Mouse (Mus musculus): Measurements from ENCODE around the gene Bckdhb.
"Not testable (repeated sequence)": the region's sequence is repeated elsewhere in the genome, so short reads cannot be mapped to it uniquely, and the experiment has no call there.

Gene Bckdhb

DNA sequence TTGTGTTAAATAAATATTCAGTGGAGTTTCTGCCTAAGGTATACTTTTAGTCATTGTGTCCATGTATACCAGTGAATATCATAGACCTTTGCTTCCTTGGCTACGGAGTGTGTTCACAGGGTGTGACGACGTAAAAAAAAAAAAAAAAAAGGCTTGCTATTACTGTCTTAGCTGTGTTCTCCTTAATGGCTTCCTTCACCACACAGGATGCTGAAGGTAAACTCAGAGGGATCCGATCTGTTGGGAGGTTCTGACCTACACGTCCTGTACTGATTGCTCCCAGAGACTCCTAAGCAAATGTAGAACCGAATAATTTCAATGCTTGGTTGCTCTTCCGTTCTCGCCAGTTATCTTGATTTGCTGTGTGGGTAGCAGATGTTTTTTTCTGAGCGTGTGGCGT lies 38.4 kb downstream of the Bckdhb start:
- DNase-seq (ENCODE audit: low spot score): no peak

DNA sequence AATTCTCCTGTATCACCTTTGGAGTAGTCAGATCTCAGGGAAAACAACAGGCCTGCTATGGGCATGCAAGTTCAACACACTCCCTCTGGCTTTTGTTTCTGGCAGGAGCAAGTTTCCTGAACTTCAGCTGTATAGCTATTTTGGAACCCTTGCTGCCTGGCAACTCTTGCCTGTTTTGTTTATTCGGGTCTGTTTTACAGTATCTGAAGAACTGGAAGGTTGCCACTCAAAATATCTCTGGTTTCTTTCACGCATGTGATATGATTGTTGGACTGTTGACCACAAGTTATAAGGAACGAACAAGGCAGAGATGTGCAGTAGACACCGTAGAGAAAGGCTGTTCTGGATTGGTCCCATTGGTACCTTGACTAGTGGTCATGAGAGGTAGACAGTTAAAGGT lies 39.4 kb downstream of the Bckdhb start:
- DNase-seq (ENCODE audit: low spot score): no peak

DNA sequence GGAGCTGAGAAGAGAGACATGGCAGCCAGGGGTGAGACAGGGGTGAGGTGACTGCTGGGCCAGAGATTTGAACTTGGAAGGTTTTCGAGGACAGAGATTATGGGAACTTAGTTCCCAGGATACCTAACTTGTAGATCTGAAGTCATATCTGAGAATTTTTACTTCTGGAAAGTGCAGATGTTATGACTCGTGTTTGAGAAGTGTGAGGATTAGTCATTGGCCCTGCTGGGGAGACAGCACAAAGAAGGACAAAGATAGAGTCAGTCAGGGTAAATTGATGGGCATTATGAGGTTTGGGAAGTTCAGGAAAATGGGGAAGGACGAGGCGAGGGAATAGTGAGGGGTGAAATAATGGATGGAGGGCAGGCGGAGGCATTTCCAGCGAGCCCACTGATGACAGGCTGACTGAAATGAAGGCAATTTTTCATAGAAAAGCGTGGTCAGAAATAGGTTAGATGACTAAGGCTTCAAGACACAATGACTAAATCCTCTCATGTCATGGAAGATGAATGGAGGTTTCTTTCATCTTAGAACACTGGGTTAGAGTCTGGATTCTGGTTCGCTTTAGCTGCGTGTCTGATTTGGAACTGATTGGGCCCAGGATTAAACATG lies 42.6 kb downstream of the Bckdhb start:
- DNase-seq (ENCODE audit: low spot score): no peak

DNA sequence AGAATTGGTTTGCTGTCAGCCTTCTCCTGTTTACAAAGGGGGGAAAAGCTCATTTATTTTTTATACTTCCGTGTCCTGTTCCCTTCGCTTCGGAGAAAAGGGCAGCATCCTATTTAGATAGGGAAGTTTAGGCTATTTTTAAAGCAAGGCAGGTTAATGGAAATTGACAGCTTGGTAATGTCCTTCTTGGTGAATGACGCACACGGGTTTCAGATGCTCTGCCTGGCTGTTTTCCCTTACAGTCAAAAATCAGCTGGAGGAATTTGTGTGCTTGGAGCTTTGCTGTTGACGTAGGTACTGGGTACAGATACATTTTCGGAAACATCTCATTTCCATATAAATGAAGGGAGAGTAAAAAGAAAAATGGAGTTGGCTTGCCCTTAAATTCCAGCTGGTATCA lies 44.4 kb downstream of the Bckdhb start:
- no peak for DNase-seq (ENCODE audit: low spot score)

DNA sequence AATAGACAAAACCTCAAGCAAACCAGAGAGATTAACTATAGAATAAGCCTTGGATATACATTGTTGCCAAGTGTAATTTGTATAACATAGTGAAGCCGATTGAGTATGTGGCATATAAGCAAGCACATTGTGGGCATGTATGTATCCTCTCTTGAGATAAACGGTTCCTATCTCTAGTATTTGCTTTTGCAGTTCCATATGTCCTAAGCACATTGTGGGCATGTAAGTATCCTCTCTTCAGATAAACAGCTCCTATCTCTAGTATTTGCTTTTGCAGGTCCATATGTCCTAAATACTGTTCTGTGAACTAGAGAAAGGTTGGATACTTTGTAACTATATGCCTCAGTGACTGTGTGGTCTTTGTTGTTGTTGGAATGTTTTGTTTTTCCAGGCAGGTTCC lies 48.5 kb downstream of the Bckdhb start:
- no peak for DNase-seq (ENCODE audit: low spot score)

DNA sequence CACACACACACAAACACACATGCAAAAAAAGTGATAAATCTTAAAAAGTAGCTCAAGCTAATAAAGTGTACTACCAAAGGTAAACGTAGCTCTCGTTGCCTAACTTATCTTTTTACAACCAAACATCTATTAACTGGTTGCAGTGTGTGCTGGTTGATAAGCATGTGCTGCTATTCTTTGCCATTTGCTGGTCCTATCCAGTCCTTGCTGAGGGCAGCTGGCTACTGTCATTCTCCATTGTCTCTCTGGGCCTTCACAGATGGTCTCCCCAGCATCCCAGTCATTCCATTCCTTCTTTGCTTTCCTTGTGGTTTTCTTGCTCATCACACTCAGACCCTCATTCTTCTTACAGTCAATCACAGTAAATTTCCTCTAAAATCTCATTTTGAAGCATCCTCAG lies 50.9 kb downstream of the Bckdhb start:
- DNase-seq (ENCODE audit: low spot score): no peak

DNA sequence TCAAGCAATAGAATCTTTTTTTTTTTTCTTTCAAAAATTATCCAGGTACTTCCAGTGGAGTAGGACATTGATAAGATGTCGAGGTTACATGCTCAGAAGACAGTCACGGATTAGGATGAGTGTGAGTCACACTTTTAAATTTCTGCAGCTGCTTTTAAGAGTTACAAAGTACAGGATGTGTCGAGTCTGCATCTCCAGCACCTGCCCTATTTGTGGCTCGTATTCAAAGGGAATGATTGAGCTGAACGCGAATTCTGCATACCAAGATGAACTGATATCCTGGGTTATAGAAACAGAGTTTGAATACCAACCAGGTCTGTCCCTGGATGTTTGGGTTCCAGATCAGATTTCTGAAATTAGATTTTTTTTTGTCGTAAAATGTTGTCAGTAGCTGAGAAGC lies 56.3 kb downstream of the Bckdhb start:
- no peak for DNase-seq (ENCODE audit: low spot score)

DNA sequence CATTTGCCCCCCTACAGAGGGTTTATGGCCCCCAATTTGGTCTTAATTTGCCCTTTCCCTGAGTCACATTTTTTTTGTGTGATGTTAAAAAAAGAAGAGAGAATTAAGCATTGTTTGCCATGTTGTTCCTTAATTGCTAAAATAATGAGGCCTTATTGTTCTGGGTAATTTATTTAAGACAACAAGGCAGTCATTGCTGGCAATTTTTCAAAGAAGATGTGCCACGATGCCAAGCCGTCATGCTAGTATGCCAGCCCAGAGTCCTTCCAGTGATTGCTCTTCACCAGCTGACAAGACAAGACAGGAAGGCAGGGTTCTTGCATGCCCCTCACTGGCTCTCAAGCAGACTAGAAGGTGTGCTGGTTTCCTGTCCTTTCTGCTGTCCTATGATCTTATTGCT lies 84.0 kb downstream of the Bckdhb start:
- DNase-seq (ENCODE audit: low spot score): no peak

DNA sequence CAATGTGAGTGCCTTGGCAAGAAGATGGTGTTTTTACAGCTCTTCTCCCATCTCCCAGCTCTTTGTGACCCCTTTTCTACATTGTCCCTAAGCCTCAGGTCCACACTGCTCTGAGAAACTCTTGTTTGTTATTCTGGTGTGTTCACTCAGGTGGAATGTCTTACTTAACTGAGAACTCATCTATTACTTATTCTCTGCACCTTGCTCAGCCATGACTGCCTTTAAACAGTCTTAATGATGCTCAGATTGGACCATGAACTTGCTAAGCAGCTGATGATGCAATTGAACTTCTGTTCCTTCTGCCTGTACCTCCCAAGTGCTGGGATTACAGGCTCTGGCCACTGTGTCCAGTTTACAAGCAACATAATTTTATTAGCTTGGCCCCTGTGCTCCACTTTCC lies 86.2 kb downstream of the Bckdhb start:
- DNase-seq (ENCODE audit: low spot score): no peak

DNA sequence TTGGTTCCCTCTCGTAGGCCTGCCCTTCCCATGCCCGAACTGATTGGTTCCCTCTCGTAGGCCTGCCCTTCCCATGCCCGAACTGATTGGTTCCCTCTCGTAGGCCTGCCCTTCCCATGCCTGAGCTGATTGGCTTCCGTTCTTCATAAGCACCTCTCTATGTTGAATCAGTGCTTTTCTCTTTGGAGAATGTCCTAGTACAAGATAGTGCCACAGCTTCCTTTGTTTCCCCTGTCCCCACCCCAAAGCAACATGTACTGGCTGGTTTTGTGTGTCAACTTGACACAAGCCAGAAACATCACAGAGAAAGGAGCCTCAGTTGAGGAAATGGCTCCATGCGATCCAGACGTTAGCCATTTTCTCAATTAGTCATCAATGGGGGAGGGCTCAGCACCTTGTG lies 93.2 kb downstream of the Bckdhb start:
- DNase-seq (ENCODE audit: low spot score): not testable (repeated sequence)

DNA sequence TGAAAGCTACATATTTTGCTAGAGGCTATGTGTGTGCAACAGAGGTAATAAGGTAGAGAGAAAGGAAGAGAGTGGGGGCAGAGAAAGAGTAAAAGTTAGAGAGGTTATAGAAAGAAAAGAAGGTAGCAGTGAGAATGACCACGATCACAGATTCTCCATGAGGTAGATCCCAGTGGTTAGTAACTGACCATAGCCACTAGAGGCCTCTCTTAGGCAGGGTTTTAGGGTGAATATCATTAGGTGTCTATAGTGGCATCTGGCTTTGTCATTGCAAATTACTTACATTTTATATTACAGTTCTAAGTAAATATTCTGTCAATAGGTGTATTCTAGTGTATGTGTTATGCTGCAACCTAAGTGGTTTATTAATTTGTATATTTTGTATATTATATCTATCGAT lies 94.7 kb downstream of the Bckdhb start:
- DNase-seq (ENCODE audit: low spot score): no peak

DNA sequence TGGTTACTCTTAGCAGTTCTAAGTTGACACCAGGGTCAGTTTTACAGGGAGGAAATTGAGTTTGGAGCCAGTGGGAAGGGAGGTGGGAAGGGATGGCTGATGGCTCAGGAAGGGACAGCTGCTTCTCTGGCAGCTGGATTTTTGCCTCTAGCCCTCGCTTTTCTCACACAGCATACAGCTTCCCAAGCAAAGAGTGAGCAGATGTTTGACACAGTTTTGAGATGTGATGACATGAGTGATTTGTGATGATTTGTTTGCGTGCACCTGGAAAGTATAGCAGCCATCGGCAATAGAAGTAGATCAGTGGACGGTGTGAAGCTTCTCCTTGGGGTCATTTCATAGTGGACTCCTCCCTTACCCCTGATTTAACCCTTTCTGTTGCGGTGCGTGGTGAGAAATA lies 96.2 kb downstream of the Bckdhb start:
- no peak for DNase-seq (ENCODE audit: low spot score)

DNA sequence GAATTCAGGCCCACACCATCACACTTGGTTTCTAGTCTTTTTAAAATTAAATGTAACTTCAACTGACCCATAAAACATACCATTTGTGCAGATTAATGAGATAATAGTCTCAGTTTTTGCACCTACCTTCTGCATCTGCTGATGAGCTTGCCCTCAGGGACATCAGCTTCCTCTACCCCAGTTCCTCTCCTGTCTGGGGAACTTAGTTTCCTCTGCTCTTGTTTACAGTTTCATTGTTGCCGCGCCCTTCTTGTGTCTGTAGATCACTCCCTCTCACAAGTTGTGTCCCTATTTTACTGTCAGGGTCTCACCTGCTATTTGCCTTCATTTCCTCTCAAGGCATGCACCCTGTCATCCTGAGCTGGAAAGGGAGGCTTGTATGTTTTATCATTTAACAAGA lies 103.2 kb downstream of the Bckdhb start:
- no peak for DNase-seq (ENCODE audit: low spot score)

DNA sequence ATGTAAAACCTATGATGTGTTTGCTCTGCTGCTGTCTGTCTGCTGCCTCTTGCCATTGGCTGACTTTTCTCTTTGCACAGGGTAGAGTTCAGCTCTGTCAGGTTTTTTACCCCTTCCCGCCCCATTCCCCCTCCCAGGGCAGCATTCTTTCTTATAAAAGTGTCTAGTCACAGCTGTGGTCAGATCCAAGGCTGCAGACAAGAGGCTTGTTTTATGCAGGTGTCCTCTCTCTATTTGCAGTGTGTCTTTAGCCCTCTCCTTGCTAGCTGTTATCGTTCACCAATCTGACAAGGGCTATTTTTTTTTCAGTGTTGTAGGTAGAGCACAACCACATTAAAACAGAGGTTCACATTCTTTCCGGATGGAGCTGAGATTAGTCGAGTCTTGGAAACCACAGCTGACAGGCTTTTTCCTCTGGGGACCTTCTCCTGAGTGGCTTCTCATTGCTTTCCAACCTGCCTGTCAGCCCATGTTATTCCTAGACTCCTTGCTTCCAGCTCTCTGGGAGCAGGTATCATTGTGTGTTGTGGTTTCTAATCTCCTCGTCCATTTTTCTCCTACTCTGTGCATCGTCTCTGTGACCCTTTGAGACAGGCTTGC lies 105.8 kb downstream of the Bckdhb start:
- no peak for DNase-seq (ENCODE audit: low spot score)

DNA sequence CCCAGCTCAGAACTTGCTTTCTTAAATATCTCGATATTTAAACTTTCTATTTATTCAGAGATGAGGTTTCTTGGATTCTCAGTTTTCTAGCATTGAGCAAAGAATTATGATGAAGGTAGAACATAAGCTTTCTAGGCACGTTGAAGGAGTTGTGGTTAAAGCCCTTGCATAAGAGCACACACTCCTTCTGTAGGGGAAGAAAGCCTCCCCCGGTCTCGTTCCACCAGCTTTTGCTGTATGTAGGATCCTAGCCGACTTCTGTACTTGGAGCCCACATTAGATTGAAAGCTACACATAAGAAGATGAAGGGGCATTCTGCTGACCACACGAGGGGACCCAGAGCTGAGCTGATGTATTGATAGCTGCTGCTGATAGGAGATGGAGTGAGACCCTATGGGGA lies 106.5 kb downstream of the Bckdhb start:
- DNase-seq (ENCODE audit: low spot score): no peak

DNA sequence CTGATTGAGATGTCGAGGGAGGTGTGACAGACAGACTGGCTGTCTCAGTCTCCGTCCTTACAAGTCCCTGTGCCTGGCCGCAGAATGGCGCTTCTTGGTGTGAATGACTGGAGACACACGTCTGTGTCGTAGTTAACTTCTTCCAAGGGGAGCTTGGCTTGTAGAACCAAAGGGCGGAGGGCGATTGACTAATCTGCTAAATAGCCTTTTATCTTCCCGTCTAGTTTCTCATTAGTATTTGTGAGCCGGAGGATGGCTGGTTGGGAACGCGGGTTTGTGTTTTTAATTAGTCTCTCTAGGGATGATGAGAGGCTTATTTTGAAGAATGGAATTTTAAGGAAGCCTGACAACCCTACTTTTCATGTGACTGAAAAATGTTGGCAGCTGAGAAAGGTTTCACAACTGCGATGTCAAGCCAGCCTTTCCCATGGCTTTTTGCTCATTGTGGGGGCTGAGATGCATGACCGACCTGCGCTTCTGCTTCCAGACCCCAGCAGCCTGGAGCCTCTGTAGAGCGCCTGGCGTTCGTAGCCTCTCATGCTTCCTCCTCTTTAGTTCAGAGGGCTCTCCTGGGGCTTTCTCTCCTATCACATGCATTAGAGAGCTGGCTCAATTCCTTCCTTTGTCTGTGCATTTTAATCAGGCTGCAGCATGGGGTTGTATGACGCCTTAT lies 107.9 kb downstream of the Bckdhb start:
- DNase-seq (ENCODE audit: low spot score): no peak

DNA sequence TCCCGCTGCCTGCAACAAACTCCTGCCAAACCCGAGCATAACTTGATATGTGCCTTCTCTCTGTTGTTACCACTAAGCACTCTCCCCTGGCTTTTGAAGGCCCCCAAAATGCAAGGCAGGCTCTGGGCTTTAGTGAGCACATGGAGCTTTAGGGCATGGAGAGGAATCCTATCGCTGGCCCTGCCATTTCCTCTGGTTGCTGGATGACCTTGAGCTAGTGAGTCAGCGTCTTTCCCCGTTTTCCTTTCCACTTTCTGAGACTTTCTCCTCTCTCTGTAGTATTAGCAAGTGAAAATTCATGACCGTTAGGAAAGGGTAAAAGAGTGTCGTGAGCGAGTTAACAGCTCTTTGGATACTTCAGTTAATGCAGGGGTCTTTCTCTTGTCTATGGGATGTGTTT lies 111.1 kb downstream of the Bckdhb start:
- DNase-seq (ENCODE audit: low spot score): no peak

DNA sequence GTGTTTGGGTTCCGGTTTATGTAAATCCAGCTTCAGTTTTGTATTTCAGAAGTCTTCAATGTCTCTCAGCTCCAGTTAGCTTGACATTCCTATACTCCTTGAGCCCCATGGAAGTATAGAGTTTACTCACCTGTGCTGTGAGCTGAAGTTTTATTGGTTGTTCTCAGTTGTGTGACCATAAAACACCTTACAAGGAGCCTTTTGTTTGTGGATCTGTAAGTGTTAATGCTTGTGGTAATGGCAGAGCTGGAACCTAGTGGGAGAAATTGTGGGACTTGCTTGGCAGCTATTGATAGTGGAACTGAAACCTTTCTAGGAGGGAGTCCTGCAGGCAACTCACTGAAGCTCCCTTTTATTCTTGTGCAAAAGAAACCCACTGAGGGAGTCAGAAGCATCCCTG lies 112.3 kb downstream of the Bckdhb start:
- DNase-seq (ENCODE audit: low spot score): no peak

DNA sequence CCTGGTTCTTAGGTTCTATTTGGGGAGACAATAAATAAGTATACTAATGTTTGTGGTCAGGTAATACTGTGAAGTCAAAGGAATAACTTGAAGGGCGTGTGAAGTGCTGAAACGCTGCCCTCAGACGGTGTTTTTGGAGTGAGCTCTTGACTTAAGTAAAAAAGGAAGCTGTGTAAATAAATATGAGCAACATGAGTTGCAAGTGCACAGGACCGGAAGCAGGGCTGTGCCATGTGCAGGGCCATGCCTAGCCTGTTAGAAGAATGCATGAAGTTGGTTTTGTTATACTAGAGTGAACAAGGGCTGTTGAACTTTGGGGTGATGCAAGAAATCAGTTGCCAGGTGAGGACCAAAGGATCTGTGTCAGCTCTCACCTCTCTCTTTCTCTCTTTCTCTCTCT lies 114.0 kb downstream of the Bckdhb start:
- no peak for DNase-seq (ENCODE audit: low spot score)

DNA sequence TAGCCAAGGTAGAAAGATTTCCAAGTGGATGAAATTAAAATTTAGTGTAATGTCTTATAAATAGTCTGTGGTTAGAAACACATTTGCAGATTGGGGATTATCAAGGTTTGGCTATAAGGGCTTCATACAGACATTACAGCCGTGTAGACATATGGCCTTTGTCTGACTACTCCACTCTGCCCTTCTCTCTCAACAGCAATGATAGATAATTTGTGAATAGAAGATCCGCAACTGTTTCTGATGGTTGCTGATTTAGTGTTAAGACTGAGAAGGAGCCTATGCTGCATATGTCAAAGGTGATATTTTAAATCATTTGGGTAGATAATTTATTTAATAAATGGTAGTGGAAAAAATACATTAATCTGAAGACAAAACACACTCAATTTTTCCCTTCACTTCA lies 115.4 kb downstream of the Bckdhb start:
- DNase-seq (ENCODE audit: low spot score): no peak

DNA sequence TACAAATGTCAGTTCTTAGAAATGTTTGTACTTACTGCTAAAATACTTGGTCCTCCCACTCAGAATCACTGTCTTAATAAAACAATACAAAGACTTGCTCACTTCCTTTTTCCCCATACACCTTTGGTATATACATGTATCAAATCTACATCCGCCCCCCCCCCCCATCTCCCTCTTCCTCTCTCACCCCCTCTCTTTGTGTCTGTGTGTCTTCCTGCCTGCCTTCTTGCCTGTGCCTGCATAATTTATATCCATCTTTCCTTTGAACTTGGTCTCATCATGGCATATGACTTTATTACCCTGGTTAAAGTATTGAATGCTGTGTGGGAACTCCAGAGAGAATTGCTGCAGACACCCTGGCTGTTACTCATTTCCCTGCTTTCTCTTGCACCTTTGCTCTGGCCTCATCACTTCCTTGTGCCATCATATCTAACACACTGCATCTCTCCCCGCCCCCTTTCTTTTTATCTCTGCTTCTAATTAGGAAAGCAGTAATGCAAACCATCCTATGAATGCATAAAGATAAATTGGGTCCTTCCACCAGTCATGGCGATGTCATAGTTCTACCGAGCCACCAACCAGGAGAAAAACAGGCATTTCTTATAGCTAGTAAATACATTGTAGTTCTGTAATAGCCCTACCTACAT lies 116.8 kb downstream of the Bckdhb start:
- no peak for DNase-seq (ENCODE audit: low spot score)

DNA sequence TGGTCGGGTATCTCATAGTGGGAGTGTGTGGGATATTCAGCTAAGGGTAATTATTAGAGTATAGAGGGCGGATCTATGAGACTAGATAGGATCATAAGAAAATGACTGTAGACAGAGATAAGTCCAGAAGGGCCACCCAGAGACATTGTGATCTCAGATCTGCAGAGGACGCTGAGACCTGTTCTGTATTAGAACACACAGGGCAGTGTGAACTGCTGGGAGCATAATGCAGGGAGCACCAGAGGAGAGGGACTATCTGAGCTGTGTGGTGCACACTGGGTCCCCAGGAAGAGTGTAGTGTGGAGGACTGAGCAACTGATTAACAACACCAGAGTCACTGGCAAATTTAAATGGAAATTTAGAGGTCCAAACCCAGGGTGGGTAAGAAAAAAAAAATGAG lies 117.6 kb downstream of the Bckdhb start:
- no peak for DNase-seq (ENCODE audit: low spot score)

DNA sequence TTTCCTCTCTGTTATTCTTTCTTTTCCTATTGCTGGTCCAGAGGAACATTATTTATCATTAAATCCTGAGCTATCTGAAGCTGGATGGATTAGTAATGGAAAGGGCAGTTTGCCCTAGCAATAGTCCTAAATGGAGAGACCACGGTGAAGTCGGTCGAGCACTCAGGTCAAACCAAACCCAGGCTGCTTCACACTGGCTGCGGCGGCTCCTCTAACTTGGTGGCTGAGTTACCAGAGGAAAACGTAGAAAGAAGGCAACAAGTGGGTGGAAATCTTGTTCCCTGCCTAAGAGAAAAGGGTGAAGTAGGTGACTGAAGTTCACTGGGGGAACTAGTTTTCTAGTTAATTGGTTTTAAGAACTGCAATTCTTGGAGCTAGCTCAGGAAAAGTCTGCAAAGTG lies 119.2 kb downstream of the Bckdhb start:
- DNase-seq (ENCODE audit: low spot score): no peak

DNA sequence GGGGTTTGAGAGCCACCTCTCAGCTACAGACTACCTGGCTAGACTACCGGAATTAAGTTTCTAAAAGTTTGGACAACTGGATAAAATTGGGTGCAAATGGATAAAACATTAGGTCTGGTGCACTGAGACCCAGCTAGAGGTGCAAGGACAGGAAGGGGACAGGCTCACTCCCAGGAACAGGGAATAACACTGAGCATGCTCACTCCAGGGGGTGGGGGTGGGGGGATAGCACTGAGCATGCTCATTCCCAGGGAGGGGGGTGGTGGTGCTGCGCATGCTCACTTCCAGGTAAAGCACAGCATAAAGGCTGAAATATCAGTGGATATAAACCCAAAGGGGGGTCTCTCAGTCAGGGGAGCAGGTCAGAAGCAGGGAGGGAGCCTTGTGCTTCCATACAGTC lies 120.7 kb downstream of the Bckdhb start:
- no peak for DNase-seq (ENCODE audit: low spot score)
